Mouse (Mus musculus) hindbrain, embryonic 14.5 days (tissue): ENCODE measurements around the gene Ntmt1. TPM values are rescaled to one million over a fixed set of nuclear protein-coding genes. Genes with fewer than 3 reads are reported as not detected.

ENCODE experiments used
- ATAC-seq: fragments of 200-750 bp; cut with Nextera tagmentation; 2 replicates; pipeline ENCODE4 v1.8.0; 2017; ENCODE audit warnings: moderate number of reproducible peaks, mild to moderate bottlenecking, moderate TSS enrichment, moderate library complexity; ENCODE audit not compliant: low FRiP score
- DNase-seq: peaks from one replicate; pipeline ENCODE4 v3.0.0-alpha.2; 2015; ENCODE audit warnings: low spot score
- H3K27ac ChIP-seq: fragments of 300-500 bp; sonication (generic); 2 replicates; pipeline ENCODE4 v1.5.1; 2014; ENCODE audit warnings: mild to moderate bottlenecking, moderate library complexity
- H3K27me3 ChIP-seq: fragments of 300-500 bp; sonication (generic); 2 replicates; pipeline ENCODE4 v1.6.1; 2014; ENCODE audit warnings: mild to moderate bottlenecking, low read length, mixed read lengths; ENCODE audit not compliant: control insufficient read depth, insufficient read depth
- H3K36me3 ChIP-seq: fragments of 300-500 bp; sonication (generic); replicated peaks from 2 replicates; pipeline ENCODE4 v1.6.1; 2014; ENCODE audit not compliant: control insufficient read depth, insufficient read depth
- H3K4me1 ChIP-seq: fragments of 300-500 bp; sonication (generic); replicated peaks from 2 replicates; pipeline ENCODE4 v1.6.1; 2014; ENCODE audit warnings: antibody characterized with exemption, low read length, mixed read lengths; ENCODE audit not compliant: control insufficient read depth, insufficient read depth
- H3K4me2 ChIP-seq: fragments of 300-500 bp; sonication (generic); replicated peaks from 2 replicates; pipeline ENCODE4 v1.6.1; 2014; ENCODE audit warnings: mild to moderate bottlenecking, moderate library complexity
- H3K4me3 ChIP-seq: fragments of 300-500 bp; sonication (generic); replicated peaks from 2 replicates; pipeline ENCODE4 v1.5.1; 2014; ENCODE audit warnings: mild to moderate bottlenecking, low read length
- H3K9ac ChIP-seq: fragments of 300-500 bp; sonication (generic); 2 replicates; pipeline ENCODE4 v1.6.1; 2014
- H3K9me3 ChIP-seq: fragments of 300-500 bp; sonication (generic); 2 replicates; pipeline ENCODE4 v1.6.1; 2016; ENCODE audit warnings: low read length; ENCODE audit not compliant: control insufficient read depth
- WGBS: fragments of 180-500 bp; shearing (Covaris S2); extraction: QIAGEN DNeasy Blood & Tissue Kit; methylation state at CpG from one replicate; pipeline ENCODE4 v1.1.7; 2014; 5-methylcytosine and 5-hydroxymethylcytosine counted together
- polyA plus RNA-seq: library from polyadenylated mRNA; unstranded; fragments of >200 nt; fragmentation: Nextera tagmentation; extraction: Ambion mirVana; gene quantifications from 2 replicates; pipeline ENCODE4 v1.2.1, GENCODE M21; 2014

Gene Ntmt1
- polyA plus RNA-seq, 1 experiment from 2014 or later, result 102 TPM

- Histone ChIP-seq H3K4me3 (peak overlapping the region; percentile 24), H3K36me3 (no peaks in the 10 kb centered on the region), H3K9me3 (no peaks in the 10 kb centered on the region), H3K4me1 (peaks cover 7% of the 10 kb centered on the region; the same call in 1 of the 2 replicates), H3K27ac (no peak overlapping the region), H3K4me2 (peak overlapping the region; percentile 51), H3K9ac (peak overlapping the region; percentile 42), H3K27me3 (peaks cover 16% of the 10 kb centered on the region)
- DNase-seq (no peak), ATAC-seq (no peak)
- 1% methylated on average over 35 of the region's 35 CpGs for WGBS
These were observed 57.3 kb downstream of the Ntmt1 start for GRCm38 (mm10) chr2:30864968-30865381.

- WGBS, result 68% methylated on average over 3 of the region's 3 CpGs
- peaks cover 7% of the 10 kb centered on the region; the same call in 1 of the 2 replicates for H3K4me1 ChIP-seq
- no peak overlapping the region for H3K4me3 ChIP-seq
- ATAC-seq (no peak), DNase-seq (no peak)
- H3K9ac ChIP-seq, result no peak overlapping the region
- no peaks in the 10 kb centered on the region for H3K36me3 ChIP-seq
- no peak overlapping the region; the same call in 1 of the 2 replicates for H3K4me2 ChIP-seq
- no peak overlapping the region for H3K27ac ChIP-seq
- H3K9me3 ChIP-seq, result no peaks in the 10 kb centered on the region
- H3K27me3 ChIP-seq, result peaks cover 16% of the 10 kb centered on the region
These were observed 57.8 kb downstream of the Ntmt1 start for GRCm38 (mm10) chr2:30865426-30865825.

GRCm38 (mm10) chr2:30870863-30871262 is 63.2 kb downstream of the Ntmt1 start:
- Histone ChIP-seq H3K4me1 (0 out of 2 replicates have a peak, but pooled peaks cover 4% of the 10 kb centered on the region), H3K27me3 (no peaks in the 10 kb centered on the region), H3K9me3 (no peaks in the 10 kb centered on the region), H3K4me3 (no peak overlapping the region), H3K9ac (no peak overlapping the region), H3K27ac (no peak overlapping the region), H3K4me2 (no peak overlapping the region), H3K36me3 (no peaks in the 10 kb centered on the region)
- WGBS, result 57% methylated on average over 8 of the region's 8 CpGs
- ATAC-seq, result no peak
- no peak for DNase-seq

Other genes with a start within 250 kb of the Ntmt1 start
- 1.6 TPM in 1 of 2 replicates, not detected in the other for gene Cstad, start 212.8 kb upstream of the Ntmt1 start, polyA plus RNA-seq
- 0.87 and 2.1 TPM in 2 replicates for gene 1700001O22Rik, start 4.2 kb upstream of the Ntmt1 start, polyA plus RNA-seq
- gene Asb6, start 22.5 kb downstream of the Ntmt1 start, polyA plus RNA-seq, result 37.6 and 39.3 TPM in 2 replicates
- gene Prrx2, start 27.1 kb downstream of the Ntmt1 start, polyA plus RNA-seq, result 3.7 and 3.9 TPM in 2 replicates
- 3.7 and 4.1 TPM in 2 replicates for gene Ptges, start 122.0 kb downstream of the Ntmt1 start, polyA plus RNA-seq
- gene Tor1b, start 145.1 kb downstream of the Ntmt1 start, polyA plus RNA-seq, result 19.4 and 20.6 TPM in 2 replicates
- 81.2 and 82.0 TPM in 2 replicates for gene Tor1a, start 160.1 kb downstream of the Ntmt1 start, polyA plus RNA-seq
- 72.5 and 73.7 TPM in 2 replicates for gene BC005624, start 174.4 kb downstream of the Ntmt1 start, polyA plus RNA-seq
- gene Usp20, start 174.5 kb downstream of the Ntmt1 start, polyA plus RNA-seq, result 33.4 and 34.2 TPM in 2 replicates